Mouse (Mus musculus) adrenal gland, adult 10 weeks (tissue): ENCODE results near the gene Sf1. TPM values are rescaled to one million over a fixed set of nuclear protein-coding genes. Genes with fewer than 3 reads are reported as not detected.

Experiments used
- polyA plus RNA-seq: library from polyadenylated mRNA; stranded (reverse); fragments of 350-450 nt; fragmentation: Illumina TruSeq; extraction: RNeasy Lipid Tissue Mini Kit (QIAGEN cat#74804); gene quantifications from one replicate; pipeline ENCODE4 v1.2.3, GENCODE M21; 2014; ENCODE audit warnings: low read depth, low replicate concordance

The Sf1 gene
- polyA plus RNA-seq: 125 TPM

GRCm38 (mm10) chr19:6363411-6364240 lies at the start of gene Sf1:
TSS of gene Sf1 (plus strand) at chr19:6363690.

DNA sequence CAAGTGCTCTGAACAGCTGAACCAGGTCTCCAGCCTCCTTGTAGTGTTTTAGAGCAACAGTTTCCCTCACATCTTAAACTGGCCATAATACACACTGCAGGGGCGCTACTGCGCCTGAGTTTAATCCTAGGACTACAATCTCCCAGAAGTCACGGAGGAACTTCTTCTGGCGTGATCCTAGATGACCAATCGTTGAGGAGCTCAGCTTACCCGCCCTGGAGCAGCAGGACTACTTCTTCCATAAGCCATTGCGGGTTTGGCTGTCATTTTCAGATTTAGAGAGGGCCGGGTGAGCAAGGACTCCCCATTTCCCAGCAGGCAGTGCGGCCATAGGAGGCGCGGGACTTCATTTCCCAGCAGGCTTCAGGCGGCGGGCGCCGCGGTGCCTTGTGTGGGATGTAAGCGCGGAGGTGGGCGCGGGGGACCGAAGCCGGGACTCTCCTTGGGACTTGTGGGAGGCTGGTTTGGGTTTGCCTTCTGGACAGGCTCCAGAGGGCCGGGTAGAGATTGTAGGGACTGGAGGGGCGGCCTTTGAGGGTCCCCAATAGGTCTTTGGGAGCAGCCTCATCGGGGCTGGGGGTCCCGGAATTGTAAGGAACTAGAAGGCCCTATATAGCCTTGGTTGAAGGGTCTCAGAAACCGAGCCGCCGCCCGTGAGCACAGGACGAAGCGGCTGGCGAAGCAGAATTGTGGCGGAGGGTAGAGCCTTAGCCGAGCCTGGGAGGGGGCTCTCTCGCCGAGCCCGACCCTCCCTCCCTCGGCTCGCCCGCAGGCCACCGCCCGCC lies 28.6 kb upstream of the Sf1 start, which contains the start of gene Men1:
Gene Men1 (plus strand): TSS at position 307 of the 785 bp plus-strand sequence.

GRCm38 (mm10) chr19:6340524-6341452 lies 22.7 kb upstream of the Sf1 start, which contains the start of gene Map4k2:
TSS of gene Map4k2 (plus strand) at chr19:6341135.

DNA sequence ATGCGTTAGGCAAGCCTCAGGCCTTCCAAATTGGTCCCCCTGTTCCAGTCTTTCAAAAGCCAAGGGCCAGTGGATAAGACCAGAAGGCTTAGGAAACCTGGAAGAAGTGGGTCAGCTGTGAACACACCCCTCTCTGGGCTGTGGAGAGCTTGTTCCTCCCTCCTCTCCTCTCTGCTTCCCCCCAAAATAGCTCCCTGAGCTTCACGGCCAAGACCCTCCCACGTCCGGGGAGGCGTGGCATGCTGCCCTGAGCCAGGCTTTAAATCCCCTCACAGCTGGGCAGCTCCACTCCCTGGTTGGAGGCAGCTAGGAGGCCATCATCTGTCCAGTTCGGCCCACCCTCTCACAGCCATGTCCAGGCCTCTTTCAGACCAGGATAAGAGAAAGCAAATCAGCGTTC lies 20.6 kb downstream of the Sf1 start, which contains the start of gene Pygm:
Gene Pygm (plus strand): TSS at position 272 of the 400 bp plus-strand sequence.

GRCm38 (mm10) chr19:6399285-6400095 lies 36.0 kb downstream of the Sf1 start, which contains the start of gene Rasgrp2:
TSS of gene Rasgrp2 (plus strand) at chr19:6399340.

GRCm38 (mm10) chr19:6418233-6418879 lies 54.9 kb downstream of the Sf1 start, which contains the start of gene Nrxn2:
TSS of gene Nrxn2 (plus strand) at chr19:6418731.

Other genes starting within 250 kb of the Sf1 start
- 0.70 TPM for gene Sac3d1, start 245.0 kb upstream of the Sf1 start, polyA plus RNA-seq
- 4.0 TPM for gene Snx15, start 235.4 kb upstream of the Sf1 start, polyA plus RNA-seq
- not detected for gene Batf2, start 222.7 kb upstream of the Sf1 start, polyA plus RNA-seq
- 2.3 TPM for gene Arl2, start 222.1 kb upstream of the Sf1 start, polyA plus RNA-seq
- not detected for gene Majin, start 179.3 kb upstream of the Sf1 start, polyA plus RNA-seq
- gene Gpha2, start 137.3 kb upstream of the Sf1 start, polyA plus RNA-seq: not detected
- 3.4 TPM for gene Ppp2r5b, start 127.8 kb upstream of the Sf1 start, polyA plus RNA-seq
- not detected for gene Atg2a, start 122.0 kb upstream of the Sf1 start, polyA plus RNA-seq
- 14.9 TPM for gene Ehd1, start 87.0 kb upstream of the Sf1 start, polyA plus RNA-seq
- 2.4 TPM for gene Cdc42bpg, start 57.2 kb upstream of the Sf1 start, polyA plus RNA-seq
- 8.8 TPM for gene Men1, start 28.7 kb upstream of the Sf1 start, polyA plus RNA-seq
- 6.2 TPM for gene Map4k2, start 22.6 kb upstream of the Sf1 start, polyA plus RNA-seq
- 47.0 TPM for gene Pygm, start 20.7 kb downstream of the Sf1 start, polyA plus RNA-seq
- 4.1 TPM for gene Rasgrp2, start 35.6 kb downstream of the Sf1 start, polyA plus RNA-seq
- gene Nrxn2, start 55.0 kb downstream of the Sf1 start, polyA plus RNA-seq: 0.17 TPM
- not detected for gene Slc22a12, start 179.3 kb downstream of the Sf1 start, polyA plus RNA-seq